Mouse (Mus musculus): ENCODE results near the gene Bsn.
"Not testable (repeated sequence)": the region's sequence is repeated elsewhere in the genome, so short reads cannot be mapped to it uniquely, and the experiment has no call there.

Gene Bsn

DNA sequence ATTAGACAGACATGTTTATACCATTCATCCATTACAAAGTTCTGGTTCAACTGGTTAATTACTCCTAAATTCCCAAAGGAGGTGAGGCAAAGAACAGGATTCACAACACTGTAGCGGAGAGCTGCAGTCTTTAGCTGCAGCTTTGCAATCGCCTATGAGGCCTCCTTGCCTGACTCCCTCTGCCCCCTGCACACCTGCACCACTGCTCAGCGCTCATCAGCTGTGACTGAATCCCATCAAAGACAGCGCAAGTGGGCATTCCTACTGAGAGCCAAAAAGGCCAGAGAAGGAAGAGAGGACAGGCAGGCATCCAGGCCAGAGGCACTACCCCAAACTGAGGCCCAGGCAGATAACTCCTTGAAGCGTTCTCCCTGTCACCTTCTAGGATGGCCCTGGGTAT lies 42.6 kb downstream of the Bsn start:
- no peak for DNase-seq

GRCm38 (mm10) chr9:108146451-108146850 lies 43.7 kb downstream of the Bsn start:
- DNase-seq = peak; percentile 24

DNA sequence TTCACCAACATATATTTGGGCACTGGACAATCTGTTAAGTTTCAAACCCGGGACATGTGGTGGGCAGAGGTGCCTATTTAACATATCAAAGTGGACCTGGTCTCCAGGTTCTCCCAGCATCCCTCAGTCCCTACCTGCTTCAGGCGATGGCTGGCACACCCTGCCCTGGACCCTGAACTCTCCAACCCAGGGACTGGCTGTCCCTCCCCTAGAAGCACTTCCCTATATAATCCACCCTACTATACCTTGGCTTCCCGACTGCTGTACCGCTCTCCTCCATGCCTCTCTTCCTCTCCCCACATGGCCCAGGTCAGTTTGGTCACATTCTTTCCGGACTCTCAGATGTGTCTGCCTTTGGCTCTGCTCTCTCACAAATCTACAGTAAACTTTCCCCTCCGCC lies 44.4 kb downstream of the Bsn start:
- DNase-seq = no peak

DNA sequence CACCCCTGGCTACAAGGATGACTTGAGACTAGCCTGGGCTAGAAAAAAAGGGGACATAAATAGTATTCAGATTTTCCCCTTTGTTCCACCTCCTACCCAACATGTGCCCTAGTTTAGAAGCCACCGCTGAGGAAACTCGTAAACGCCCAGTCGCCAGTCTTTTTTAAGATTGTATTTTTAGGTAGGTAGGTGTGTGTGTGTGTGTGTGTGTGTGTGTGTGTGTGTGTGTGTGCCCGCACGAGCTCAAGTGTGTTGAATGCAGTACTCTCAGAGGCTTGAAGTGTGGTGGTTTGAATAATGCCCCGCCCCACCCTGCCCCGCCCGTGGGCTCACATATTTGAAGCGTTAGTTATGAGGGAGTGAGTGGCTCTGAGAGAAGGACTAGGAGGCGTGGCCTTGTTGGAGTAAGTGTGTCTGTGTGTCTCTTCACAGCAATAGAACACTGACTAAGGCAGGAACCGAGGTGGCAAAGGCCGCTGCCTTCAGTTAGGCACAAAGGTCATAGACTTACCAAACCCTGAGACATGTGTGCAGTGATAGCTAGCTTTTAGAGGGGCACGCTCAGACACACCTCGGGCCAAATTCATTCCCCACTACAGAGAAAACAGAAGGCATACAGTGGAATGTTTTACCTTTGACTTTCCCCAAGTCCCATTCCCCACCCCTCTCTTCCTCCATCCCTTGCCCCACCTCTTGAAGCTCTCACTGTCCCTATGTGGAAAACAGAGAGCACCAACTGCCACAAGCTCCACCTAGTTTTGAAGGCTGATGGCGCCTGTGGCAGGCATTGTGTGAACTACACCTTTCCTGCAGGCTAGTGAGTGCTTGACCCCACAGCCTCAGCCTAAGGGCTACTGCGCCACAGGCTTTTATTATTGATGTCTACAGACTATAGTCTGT lies 45.6 kb downstream of the Bsn start:
- DNase-seq = peak; percentile 74

DNA sequence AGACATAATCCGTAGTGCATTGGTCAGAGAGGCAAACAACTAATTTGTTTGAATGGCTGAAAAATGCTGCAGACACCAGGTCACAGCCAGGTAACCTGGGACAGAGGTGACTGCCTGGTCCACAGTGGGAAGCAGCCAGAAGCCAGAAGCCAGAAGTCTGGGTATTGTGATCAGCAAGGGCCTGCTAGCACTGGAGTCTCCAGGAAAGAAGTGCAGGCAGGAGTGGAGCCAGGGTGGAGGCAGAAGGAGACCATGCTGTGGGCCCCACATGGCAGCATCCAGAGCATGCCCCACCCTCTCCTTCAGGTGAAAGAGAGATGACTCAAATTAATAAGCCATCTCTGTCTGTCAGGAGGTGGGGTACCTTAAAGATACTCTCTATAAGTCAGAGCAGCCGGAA lies 46.7 kb downstream of the Bsn start:
- no peak for DNase-seq

- no peak for DNase-seq
These were observed 48.8 kb downstream of the Bsn start for GRCm38 (mm10) chr9:108141387-108141786.

DNA sequence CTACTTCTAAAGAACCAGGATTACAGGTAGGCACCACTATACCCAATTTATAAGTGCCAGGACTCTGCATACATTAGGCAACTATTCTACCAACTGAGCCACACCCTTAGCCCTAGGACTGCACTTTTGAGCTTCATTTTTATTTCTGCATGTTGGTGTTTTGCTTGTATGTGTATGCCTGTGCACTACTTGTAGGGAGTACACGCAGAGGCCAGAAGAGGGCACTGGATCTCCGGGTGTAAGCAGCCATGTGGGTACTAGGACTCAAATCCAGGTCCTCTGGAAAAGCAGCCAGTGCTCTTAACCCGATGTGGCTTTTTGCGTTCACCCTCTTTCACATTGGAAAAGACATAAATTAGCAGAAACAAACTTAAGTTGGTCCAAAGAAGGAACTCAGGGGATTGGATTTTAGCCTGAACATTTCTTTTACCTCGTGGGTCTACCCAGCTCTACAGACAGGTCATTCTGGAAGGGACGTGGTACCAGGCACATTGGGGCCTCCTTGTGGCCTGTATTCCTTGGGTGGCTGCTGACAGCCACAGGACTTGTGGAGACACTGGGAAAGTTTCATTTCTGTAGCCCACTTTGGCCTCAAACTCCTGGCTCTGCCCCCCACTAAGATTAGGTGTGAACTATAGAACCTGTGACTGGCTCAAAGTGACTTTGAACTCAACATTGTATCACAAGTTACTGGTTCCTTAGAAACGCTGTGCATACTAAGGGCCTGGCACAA lies 50.1 kb downstream of the Bsn start:
- no peak for DNase-seq

GRCm38 (mm10) chr9:108139169-108139962 lies 50.8 kb downstream of the Bsn start:
- no peak for DNase-seq

DNA sequence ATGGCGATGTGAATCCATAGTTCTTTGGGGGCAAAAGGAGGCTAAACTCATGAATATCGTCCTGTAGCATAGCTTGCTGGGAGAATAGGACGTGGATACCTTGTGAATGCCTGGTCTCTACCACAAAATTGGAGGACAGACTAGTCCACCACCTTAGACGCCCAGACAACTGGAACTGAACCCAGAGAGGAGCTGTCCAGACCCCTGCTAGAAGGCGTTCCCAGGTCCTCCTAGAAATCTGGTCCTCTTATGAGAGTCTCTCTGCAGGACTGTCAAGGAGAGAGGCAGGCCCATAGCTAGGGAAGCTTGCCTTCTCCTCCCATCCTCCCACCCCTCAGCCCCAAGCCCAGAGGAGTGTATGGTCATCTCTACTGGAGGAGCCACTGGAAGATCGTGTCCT lies 52.1 kb downstream of the Bsn start:
- no peak for DNase-seq

- DNase-seq = no peak
These were observed 52.7 kb downstream of the Bsn start for GRCm38 (mm10) chr9:108137523-108137922.

GRCm38 (mm10) chr9:108136930-108137462 lies 53.2 kb downstream of the Bsn start:
- no peak for DNase-seq

DNA sequence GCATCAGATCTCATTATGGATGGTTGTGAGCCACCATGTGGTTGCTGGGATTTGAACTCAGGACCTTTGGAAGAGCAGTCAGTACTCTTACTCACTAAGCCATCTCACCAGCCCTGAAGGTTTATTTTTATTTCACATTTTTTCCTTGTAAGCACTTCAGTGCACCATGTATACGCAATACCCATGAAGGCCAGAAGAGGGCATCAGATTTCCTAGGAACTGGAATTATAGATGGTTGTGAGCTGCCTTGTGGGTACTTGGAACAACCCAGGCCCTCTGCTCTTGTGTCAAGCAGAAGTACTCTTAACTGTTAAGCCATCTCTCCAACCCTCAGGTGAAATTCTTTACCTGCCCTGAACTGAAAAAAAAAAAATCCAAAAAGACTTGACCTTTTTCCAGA lies 54.0 kb downstream of the Bsn start:
- DNase-seq = peak; percentile 74

GRCm38 (mm10) chr9:108135679-108136078 lies 54.5 kb downstream of the Bsn start:
- not testable (repeated sequence) for DNase-seq

DNA sequence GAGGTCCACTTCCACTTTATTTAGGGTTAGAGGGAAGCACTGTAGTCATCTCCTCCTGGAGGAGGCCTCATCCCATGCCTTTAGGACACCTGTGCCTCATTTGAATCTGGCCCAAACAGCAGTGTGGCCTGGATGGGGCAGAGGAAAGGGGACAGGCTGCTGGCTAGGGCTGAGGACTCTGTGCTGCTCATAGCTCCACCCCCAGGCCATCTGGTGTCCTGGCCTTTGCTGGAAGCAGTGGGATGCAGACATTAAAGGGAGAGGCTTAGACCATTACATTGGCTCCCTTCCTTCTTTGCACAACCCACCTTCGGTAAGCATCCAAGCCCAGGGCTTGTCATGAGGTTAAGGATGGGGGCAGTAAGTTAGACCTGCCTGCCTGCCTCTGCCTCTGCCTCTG lies 56.7 kb downstream of the Bsn start:
- no peak for DNase-seq

GRCm38 (mm10) chr9:108132373-108132772 lies 57.8 kb downstream of the Bsn start:
- DNase-seq = no peak

GRCm38 (mm10) chr9:108131502-108131901 lies 58.7 kb downstream of the Bsn start:
- DNase-seq = no peak

- DNase-seq = no peak
These were observed 60.9 kb downstream of the Bsn start for GRCm38 (mm10) chr9:108129042-108129948.

GRCm38 (mm10) chr9:108128248-108128647 lies 61.9 kb downstream of the Bsn start:
- DNase-seq = no peak

DNA sequence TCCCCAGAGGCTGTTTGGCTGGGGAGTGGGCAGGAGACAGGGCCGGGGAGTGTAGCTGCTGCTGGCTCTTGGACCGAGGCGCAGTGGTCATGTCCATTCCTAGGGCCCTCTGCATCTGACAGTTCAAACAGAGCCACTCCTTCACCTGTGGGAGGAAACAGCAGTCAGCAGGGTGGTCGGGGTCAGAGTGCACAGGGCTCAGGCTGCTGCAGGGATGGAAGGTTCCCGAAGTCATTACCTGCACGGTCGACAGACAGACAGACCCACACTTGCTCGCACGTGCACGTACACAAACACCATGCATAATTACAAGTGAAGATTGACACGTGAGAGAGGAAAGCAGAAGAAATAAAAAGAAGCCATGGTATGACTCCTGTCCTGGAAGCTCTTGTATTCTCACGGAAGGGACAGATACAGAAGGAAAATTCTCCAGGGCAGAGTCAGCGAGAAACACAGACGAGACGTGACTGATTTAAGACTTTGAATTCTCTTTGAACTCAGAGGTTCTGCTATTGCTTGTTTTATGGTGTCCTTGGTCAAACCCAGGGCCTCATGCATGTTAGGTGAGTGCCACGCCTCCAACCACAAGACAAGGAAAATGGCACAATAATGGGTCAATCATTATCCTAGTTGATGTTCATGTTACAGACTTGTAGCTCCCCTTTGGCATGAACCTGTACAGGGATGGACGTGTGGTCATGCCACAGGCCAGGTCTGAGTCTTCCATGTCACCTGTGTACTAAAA lies 63.6 kb downstream of the Bsn start:
- no peak for DNase-seq

GRCm38 (mm10) chr9:108125731-108126130 lies 64.5 kb downstream of the Bsn start:
- no peak for DNase-seq

- no peak for DNase-seq
These were observed 66.3 kb downstream of the Bsn start for GRCm38 (mm10) chr9:108123916-108124315.
